Mouse (Mus musculus) ovary, adult 18-20 months (tissue): ENCODE measurements around the gene Ggt5.
A peak's percentile ranks its signal among the peaks of the same experiment; 100 is the strongest.
"Not testable (repeated sequence)": the region's sequence is repeated elsewhere in the genome, so short reads cannot be mapped to it uniquely, and the experiment has no call there.

Experiments used
- DNase-seq: peaks from one replicate; pipeline ENCODE4 v3.0.0; 2022; ENCODE audit warnings: low spot score, mixed read lengths

Ggt5 gene

GRCm38 (mm10) chr10:75589129-75589528, at the start of gene Ggt5:
Gene Ggt5 (plus strand): TSS chr10:75589340.
- peak; percentile 51 for DNase-seq

GRCm38 (mm10) chr10:75547901-75548300, 41.2 kb upstream of the Ggt5 start:
- DNase-seq = no peak

GRCm38 (mm10) chr10:75548486-75548885, 40.7 kb upstream of the Ggt5 start:
- no peak for DNase-seq

- no peak for DNase-seq
Observed at GRCm38 (mm10) chr10:75549886-75550285, 39.3 kb upstream of the Ggt5 start.

- no peak for DNase-seq
Observed at GRCm38 (mm10) chr10:75551175-75551574, 38.0 kb upstream of the Ggt5 start.

- no peak for DNase-seq
Observed at GRCm38 (mm10) chr10:75552106-75552505, 37.0 kb upstream of the Ggt5 start.

GRCm38 (mm10) chr10:75552701-75553450, 36.3 kb upstream of the Ggt5 start:
- DNase-seq = no peak

GRCm38 (mm10) chr10:75554090-75554489, 35.0 kb upstream of the Ggt5 start:
- no peak for DNase-seq

- no peak for DNase-seq
Observed at GRCm38 (mm10) chr10:75555557-75555956, 33.6 kb upstream of the Ggt5 start.

- DNase-seq = no peak
Observed at GRCm38 (mm10) chr10:75556026-75556425, 33.1 kb upstream of the Ggt5 start.

- no peak for DNase-seq
Observed at GRCm38 (mm10) chr10:75558515-75558914, 30.6 kb upstream of the Ggt5 start.

- no peak for DNase-seq
Observed at GRCm38 (mm10) chr10:75559041-75559675, 30.0 kb upstream of the Ggt5 start.

GRCm38 (mm10) chr10:75559676-75560548, 29.2 kb upstream of the Ggt5 start, which contains the start of gene Lrrc75b:
Gene Lrrc75b (minus strand): TSS chr10:75560330.
- peak; percentile 33 for DNase-seq

GRCm38 (mm10) chr10:75560549-75560899, 28.6 kb upstream of the Ggt5 start:
- DNase-seq = no peak

- DNase-seq = no peak
Observed at GRCm38 (mm10) chr10:75561071-75561654, 28.0 kb upstream of the Ggt5 start, which contains the start of gene Ggt1. Gene Ggt1 (plus strand): TSS chr10:75561604.

GRCm38 (mm10) chr10:75562596-75562995, 26.5 kb upstream of the Ggt5 start:
- no peak for DNase-seq

GRCm38 (mm10) chr10:75564687-75565265, 24.4 kb upstream of the Ggt5 start:
- DNase-seq = no peak

GRCm38 (mm10) chr10:75565436-75565835, 23.7 kb upstream of the Ggt5 start:
- DNase-seq = no peak

GRCm38 (mm10) chr10:75565906-75566305, 23.2 kb upstream of the Ggt5 start:
- no peak for DNase-seq

- DNase-seq = no peak
Observed at GRCm38 (mm10) chr10:75566321-75566720, 22.8 kb upstream of the Ggt5 start.

GRCm38 (mm10) chr10:75566765-75567164, 22.4 kb upstream of the Ggt5 start:
- DNase-seq = not testable (repeated sequence)

GRCm38 (mm10) chr10:75568029-75568428, 21.1 kb upstream of the Ggt5 start:
- no peak for DNase-seq
